Mouse (Mus musculus) C2C12 (cell line): ENCODE measurements around the gene Catsper4.

ENCODE experiments used
- CTCF ChIP-seq: IDR thresholded peaks from one replicate; pipeline ENCODE4 v1.5.1; 2011; ENCODE audit not compliant: control insufficient read depth, insufficient read depth, insufficient read length
- MYOG ChIP-seq: IDR thresholded peaks from one replicate; pipeline ENCODE4 v1.6.1; 2011; ENCODE audit not compliant: control insufficient read depth, insufficient read length; ENCODE audit errors: extremely low read depth

- TF ChIP-seq CTCF, result no peak
- TF ChIP-seq MYOG, result no peak
Observed at GRCm38 (mm10) chr4:134230431-134230830, 3.2 kb upstream of the Catsper4 start.
